Mouse (Mus musculus) c-Kit-negative CD71-positive TER-119-positive erythroid progenitor cells, embryonic 14.5 days (primary cell): ENCODE data around the gene Asf1b.

Source experiments
- DNase-seq: peaks from one replicate; pipeline ENCODE4 v3.0.0-alpha.2; 2013; ENCODE audit warnings: low read depth, low spot score

Gene Asf1b

DNA sequence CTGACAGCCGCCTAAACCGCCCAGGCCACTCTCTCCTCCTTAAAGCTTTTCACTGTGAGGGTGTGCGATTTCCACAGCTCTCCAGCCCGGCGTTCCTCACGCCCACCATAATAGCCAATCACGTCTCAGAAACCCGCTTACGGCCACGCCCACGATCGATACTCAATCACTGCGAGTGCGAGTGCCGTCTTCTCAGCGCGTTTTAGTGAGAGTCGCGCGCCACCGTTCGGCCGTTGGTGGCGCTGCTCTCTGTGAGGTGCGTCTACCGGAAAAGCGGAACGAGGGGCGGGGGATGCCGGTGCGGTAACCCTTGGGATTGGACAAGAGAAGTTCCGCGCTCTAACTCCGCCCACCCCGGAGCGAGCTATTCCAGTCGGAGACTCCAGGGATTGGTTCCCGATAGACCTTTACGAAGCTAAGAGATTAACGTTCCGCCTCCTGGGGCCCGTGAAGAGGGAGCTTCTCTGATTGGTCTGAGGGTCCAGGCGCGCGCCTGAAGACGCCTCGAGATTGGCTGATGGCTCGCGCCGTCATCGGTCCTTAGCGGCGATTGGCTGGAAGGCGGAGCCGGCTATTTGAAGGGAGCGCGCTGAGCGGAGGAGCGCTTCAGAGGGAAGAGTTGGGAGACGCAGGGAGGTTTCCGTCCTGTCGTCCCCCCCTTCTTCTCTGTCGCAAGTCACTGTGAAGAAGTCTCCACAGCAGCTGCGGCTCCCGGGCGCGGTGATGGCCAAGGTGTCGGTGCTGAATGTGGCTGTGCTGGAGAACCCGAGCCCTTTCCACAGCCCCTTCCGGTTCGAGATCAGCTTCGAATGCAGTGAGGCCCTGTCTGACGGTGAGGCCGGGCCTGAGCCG, at the start of gene Asf1b, which contains the start of gene Gm10644:
Asf1b (plus strand) TSS at position 402 of the 852 bp plus-strand sequence.
Gm10644 (minus strand) TSS at position 100 of the 852 bp plus-strand sequence.
- peak; percentile 99 for DNase-seq

DNA sequence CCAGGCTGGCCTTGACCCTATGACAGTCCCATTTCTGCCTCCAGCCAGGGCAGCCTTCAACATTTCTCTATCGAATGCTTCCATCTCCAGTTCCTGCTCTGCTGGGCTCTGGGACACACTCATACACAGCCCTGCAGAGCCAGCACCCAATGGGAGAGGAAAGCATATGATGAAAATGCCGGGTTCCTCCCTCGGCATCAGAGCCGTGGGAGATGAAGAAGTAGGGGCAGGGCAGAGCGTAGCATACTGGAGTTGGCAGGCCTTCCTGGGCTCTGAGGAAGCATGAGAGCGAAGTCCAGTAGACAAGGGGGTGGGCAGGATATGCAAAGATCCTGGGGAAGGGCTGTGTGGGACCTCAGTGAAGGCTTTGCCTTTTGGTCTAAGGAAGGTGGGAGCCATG, 46.7 kb upstream of the Asf1b start:
- DNase-seq, result no peak

DNA sequence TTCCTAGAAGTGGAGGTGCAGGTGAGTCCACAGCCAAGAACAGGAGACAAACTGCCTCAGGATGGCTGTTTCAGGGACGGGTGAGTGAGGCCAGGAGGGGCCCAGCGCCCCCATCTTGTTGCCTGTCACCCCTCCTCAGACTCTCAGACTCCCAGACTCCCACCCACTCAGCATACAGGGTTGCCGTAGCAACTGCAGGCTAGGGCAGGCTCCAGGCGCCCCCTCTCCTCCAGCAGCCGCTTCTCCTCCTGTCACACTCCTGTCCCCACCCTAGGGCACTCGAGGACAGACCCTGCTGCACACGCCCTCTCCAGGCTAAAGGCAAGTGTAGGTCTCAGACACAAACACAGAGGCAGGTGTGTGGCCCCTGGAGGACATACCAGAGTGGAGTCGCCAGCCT, 46.0 kb upstream of the Asf1b start:
- DNase-seq, result no peak

- DNase-seq, result no peak
Observed at GRCm38 (mm10) chr8:83911809-83912731, 43.2 kb upstream of the Asf1b start.

DNA sequence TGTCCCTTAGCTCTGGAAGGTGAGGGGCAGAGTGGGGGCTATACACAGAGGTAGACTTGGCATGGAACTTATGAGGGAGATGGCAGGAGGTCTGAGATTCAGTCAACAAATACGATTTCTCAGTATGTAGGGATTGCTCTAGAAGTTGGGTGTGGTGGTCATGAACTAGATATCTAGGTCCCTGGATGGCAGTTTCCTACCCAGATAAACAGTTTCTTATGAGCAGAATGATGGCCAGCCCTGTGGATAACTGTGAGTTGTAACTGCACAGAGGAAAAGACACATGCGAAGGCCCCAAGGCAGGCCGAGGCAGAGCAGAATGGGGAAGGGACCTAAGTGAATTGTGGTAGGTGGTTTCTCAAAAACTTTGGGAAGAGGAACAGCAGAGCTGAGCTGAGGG, 41.1 kb upstream of the Asf1b start:
- no peak for DNase-seq

DNA sequence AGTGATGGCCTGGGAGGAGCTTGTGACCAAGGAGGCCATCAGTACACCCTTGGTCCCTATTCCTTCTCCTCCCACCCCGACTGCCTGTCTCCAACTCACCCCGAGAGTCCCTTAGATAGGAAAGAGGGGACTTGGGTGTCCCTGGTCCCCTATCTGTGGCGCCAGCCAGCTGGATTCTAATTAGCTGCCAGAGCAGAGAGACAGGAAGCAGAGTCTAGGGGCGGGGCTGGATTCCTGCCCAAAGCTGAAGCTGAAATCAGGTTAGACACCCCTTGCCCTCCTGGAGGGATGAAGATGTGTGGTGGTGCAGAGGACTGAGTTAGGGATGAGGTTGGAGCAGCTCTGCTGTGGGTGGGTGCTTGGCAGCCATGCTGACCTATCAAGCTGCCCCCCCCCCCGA, 40.4 kb upstream of the Asf1b start:
- no peak for DNase-seq

DNA sequence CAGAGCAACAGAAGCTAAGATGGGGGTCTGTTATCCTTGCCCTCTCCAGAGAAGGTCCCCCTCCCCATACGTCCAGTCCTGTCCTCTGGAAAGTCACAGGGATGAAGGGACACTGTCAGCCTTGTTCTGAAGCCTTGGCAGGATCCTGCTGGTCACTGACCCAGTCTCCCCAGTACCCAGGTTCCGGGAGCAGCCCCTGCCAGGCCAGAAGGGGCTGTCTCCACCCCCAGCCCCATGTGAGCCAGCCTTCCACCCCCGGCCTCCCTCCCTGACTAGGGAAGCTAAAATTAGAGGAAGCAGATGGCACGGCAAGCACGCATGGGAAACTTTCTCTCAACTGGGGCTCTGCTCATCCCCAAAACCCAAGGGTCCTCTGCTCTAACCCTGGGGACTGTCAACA, 39.3 kb upstream of the Asf1b start:
- no peak for DNase-seq

DNA sequence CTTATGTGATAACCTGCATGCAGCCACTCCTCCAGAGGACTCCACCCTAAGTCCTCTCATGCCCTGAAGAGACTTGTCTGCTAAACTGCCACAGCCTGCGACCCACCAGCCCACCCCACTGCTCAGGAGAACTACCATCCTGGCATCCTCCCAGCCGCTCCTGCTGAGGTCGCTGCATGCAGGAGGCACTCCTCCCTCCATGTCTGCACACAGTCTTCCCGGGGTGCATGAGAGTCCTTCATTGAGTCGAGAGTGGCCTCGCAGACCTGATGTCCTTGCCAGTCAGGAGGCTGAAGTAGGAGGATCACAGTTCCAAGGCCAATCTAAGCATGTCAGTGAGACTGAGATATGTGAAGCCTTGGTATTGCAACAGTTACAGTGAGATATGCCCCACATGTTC, 37.7 kb upstream of the Asf1b start:
- no peak for DNase-seq

GRCm38 (mm10) chr8:83921558-83921957, 33.7 kb upstream of the Asf1b start:
- peak; percentile 48 for DNase-seq

DNA sequence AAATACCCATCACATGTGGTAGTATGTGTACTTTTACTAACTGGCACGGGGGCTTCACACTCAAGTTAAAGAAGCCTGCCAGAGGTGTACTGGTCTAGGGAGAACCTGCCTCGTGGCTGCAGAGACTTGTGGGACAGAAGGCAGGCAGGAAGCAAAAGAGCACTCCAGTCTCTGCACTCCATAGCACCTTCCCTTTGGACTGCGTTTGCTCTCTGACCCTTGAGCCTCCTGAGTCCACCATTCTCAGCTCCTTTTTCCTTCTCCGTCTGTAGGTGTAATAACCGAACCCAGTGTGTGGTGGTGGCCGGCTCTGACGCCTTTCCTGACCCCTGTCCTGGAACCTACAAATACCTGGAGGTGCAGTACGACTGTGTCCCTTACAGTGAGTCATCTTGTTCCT, 32.6 kb upstream of the Asf1b start:
- no peak for DNase-seq

GRCm38 (mm10) chr8:83924585-83924984, 30.7 kb upstream of the Asf1b start:
- DNase-seq, result no peak

GRCm38 (mm10) chr8:83926266-83926665, 29.0 kb upstream of the Asf1b start:
- DNase-seq, result no peak

DNA sequence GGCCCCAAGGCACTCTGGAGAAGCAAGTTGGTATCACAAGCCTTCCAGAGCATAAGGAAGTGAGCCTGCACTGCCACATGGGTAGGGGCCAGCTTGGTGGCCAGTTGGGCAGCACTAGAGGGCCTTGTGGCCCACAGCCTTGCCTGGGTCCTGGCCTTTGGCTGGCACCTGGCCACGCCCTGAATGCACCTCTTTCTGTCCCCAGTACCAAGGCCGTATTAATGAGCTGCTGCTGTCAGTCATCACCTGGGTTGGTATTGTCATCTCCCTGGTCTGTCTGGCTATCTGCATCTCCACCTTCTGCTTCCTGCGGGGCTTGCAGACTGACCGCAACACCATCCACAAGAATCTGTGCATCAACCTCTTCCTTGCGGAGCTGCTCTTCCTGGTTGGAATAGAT, 21.1 kb upstream of the Asf1b start:
- no peak for DNase-seq

GRCm38 (mm10) chr8:83934994-83935393, 20.3 kb upstream of the Asf1b start:
- DNase-seq, result no peak

DNA sequence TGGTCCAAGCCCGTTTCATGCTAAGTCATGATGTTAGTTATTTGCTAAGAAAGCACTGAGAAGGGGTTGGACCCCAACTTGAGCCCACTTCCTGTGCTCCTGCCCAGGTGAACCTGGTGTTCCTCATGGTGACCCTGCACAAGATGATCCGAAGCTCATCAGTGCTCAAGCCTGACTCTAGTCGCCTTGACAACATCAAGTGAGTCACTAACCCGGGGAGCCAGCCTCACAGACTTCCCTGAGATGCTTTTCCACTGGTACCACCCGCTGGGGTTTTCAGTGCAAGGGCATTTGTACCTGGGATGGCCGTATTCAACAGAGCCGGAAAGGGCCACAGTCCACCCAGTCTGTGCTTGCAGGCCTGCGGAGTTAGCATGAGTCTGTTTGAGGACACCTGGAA, 19.9 kb upstream of the Asf1b start:
- no peak for DNase-seq

DNA sequence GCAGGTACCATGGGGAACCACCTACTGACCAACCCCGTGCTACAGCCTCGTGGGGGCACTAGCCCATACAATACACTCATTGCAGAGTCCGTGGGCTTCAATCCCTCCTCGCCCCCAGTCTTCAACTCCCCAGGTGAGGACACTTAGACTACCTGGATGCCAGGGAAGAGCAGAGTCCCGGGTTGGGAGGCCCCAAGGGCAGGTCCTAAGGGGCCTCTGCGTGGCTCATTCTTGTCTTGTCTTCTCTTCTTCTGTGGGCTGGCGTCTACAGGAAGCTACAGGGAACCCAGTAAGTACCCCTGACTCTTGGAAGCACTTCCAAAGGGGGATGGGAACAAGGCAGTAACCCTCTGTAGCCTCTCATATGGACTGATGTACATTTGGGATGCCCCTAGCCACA, 17.7 kb upstream of the Asf1b start:
- no peak for DNase-seq

DNA sequence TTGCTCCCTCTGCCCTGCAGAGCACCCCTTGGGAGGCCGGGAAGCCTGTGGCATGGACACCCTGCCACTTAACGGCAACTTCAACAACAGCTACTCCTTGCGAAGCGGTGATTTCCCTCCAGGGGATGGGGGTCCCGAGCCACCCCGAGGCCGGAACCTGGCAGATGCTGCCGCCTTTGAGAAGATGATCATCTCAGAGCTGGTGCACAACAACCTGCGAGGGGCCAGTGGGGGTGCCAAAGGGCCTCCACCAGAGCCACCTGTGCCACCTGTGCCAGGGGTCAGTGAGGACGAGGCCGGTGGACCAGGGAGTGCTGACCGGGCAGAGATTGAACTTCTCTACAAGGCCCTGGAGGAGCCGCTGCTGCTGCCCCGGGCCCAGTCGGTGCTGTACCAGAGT, 17.0 kb upstream of the Asf1b start:
- DNase-seq, result no peak

DNA sequence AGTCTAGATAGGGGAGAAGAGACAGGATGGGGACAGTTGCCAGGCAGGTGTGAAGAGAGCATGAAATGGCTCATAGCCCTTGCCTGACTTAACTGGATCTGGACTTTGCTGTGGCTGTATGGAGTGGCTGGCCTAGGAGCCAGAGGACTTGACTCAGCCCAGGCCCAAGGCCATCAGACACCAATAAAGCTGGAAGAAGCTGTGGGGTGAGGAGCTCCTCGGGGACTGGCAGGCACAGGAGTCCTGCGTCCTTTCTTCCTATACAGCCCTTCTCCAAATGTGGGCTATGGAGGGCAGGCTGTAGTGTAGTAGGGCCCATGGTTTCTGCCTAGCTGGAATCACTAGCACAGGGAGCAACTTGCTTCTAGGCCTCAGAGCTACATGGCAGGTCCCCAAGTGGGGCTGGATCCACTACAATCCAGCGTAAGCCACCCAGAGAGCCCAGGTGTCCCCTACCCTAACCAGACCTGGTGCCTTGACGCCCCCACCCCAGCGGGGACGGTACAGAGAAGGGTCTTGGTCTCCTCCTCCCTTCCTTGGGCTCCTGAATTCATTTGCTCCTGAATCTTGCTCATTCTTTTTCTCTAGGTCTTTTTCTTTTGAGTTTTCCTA, 14.1 kb upstream of the Asf1b start:
- no peak for DNase-seq

DNA sequence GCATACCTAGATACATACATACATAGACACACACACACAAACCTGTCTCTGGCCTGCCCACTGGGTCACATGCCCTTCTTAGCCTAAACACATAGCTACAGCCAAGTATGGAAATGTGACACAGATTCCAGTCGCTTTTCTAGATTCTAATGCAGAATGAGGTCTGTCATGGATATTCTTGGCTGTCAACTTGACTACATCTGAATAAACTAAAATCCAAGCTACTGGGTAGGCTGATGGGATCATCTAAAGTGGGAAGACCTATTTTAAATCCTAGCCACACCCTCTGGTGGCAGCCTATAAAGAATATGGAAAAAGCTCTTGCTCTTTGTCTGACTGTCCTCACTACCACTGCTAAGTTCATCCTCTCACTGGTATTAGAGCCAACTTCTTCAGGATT, 12.9 kb upstream of the Asf1b start:
- no peak for DNase-seq

DNA sequence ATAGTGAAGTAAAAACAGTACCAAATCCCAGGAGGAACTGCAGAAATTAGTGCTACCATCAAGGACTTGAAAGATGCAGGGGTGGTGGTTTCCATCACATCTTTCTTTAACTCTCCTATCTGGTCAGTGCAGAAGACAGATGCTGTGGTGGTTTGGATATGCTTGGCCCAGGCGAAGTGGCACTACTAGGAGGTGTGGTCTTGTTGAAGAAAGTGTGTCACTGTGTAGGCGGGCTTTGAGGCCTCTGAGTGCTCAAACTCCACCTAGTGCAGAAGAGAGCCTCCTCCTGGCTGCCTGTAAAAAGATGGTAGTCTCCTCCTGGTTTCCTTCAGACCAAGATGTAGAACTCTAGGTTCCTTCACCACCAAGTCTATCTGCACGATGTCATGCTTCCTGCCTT, 9.8 kb upstream of the Asf1b start:
- no peak for DNase-seq

GRCm38 (mm10) chr8:83954749-83955105, 580 bp upstream of the Asf1b start:
- no peak for DNase-seq

DNA sequence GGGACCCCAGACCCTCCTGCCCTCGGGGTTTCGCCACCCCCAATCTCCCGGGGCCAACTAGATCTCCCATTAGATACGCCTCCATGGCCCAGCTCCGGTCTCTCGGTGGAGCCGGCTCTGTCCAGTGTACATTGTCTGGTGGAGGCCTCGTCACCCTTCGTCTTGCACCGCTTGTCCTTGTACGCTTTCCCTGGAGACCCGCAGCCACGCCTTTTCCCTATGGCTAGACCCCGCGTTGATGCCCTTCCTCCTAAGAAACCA, 581 bp downstream of the Asf1b start:
- no peak for DNase-seq

GRCm38 (mm10) chr8:83956789-83957188, 1.5 kb downstream of the Asf1b start:
- DNase-seq, result no peak
